Mouse (Mus musculus): ENCODE data around the gene Cep78.

Cep78 gene

GRCm38 (mm10) chr19:15910488-15910887, 74.3 kb downstream of the Cep78 start:
- no peak for DNase-seq (ENCODE audit: low spot score in 2 of 2)

GRCm38 (mm10) chr19:15908016-15908415, 76.8 kb downstream of the Cep78 start:
- no peak for DNase-seq (ENCODE audit: low spot score in 2 of 2)

Data from spleen, postnatal 36 days (tissue).